Mouse (Mus musculus): Measurements from ENCODE around the gene Ppp1r21. TPM values are rescaled to one million over a fixed set of nuclear protein-coding genes. Genes with fewer than 3 reads are reported as not detected.

Gene Ppp1r21
- polyA plus RNA-seq, 1 experiment from 2014 or later, result 10.4 TPM

DNA sequence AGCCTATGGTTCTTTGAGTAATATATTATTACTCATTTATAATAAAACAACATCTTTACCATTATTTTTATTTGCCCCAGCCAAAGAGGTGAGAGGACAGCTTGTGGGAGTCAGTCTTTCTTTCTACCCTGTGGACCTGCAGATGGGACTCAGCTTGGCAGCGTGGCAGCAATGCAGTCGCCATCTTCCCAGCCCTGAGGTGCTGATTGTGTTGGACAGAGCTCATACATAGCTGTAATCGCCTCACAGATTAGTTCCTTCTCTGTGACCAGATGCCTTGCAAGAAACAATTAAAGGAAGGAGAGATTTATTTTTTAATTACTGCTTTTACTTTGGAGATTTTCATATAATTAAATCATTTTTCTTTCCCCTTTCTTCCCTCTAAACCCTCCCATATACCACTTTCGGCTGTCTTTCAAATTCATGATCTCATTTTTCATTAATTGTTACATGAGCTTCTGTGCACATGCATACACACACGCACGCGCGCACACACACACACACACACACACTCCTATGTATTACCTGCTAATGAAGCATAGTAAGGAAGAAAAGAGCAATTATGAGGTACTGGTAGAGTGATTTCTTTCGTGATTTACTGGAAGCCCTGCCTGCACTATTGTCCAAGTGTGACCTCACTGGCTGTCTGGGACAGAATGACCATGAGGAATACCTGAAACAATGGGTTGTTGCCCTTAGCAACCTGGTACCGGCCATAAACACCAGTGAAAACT lies 40.1 kb downstream of the Ppp1r21 start:
- Histone ChIP-seq H3K4me3 (ENCODE audit: low read depth, low read length) (no peak overlapping the region), H3K9ac (ENCODE audit: low read length) (no peak overlapping the region), H3K4me1 (replicated peaks; ENCODE audit: control insufficient read depth, insufficient read depth) (no peaks in the 10 kb centered on the region), H3K9me3 (ENCODE audit: control insufficient read depth, low read length) (no peaks in the 10 kb centered on the region), H3K27me3 (ENCODE audit: control insufficient read depth, insufficient read depth, low read length) (no peaks in the 10 kb centered on the region), H3K36me3 (ENCODE audit: control insufficient read depth, insufficient read depth, low read length) (peaks cover 28% of the 10 kb centered on the region), H3K27ac (replicated peaks) (no peak overlapping the region), H3K4me2 (replicated peaks; ENCODE audit: low read depth) (no peak overlapping the region)
- DNase-seq (ENCODE audit: low spot score) (no peak), ATAC-seq (ENCODE audit: low FRiP score, low TSS enrichment) (no peak)
- TF ChIP-seq CTCF (IDR thresholded peaks at IDR 0.05; ENCODE audit: low read depth), result no peak
- WGBS, result 89% methylated on average over 10 of the region's 10 CpGs

DNA sequence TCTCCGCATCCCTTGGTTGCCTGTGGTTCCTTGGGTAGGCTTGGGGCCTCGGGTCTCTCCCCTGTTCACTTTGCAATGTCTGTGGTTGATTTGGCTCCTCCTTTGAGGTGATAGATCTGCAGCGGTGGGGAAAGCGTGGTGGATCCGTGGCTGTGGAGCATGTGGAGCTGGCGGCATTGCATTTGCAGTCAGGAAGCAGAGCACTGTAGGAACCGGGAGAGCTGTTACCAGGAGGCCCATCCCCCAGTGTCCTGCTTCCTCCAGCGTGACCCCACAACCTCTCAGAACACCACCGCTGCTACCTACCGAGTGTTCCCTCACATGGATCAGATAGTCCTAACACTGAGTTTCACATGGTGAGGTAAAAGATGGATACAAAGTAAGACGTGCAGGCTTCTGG lies 40.9 kb downstream of the Ppp1r21 start:
- ATAC-seq (ENCODE audit: low FRiP score, low TSS enrichment) (no peak), DNase-seq (ENCODE audit: low spot score) (no peak)
- TF ChIP-seq CTCF (IDR thresholded peaks at IDR 0.05; ENCODE audit: low read depth), result no peak
- 86% methylated on average over 11 of the region's 11 CpGs for WGBS
- Histone ChIP-seq H3K4me3 (ENCODE audit: low read depth, low read length) (no peak overlapping the region), H3K4me1 (replicated peaks; ENCODE audit: control insufficient read depth, insufficient read depth) (no peaks in the 10 kb centered on the region), H3K36me3 (ENCODE audit: control insufficient read depth, insufficient read depth, low read length) (peaks cover 31% of the 10 kb centered on the region), H3K9ac (ENCODE audit: low read length) (no peak overlapping the region), H3K27me3 (ENCODE audit: control insufficient read depth, insufficient read depth, low read length) (no peaks in the 10 kb centered on the region), H3K27ac (replicated peaks) (no peak overlapping the region), H3K9me3 (ENCODE audit: control insufficient read depth, low read length) (no peaks in the 10 kb centered on the region), H3K4me2 (replicated peaks; ENCODE audit: low read depth) (no peak overlapping the region)

DNA sequence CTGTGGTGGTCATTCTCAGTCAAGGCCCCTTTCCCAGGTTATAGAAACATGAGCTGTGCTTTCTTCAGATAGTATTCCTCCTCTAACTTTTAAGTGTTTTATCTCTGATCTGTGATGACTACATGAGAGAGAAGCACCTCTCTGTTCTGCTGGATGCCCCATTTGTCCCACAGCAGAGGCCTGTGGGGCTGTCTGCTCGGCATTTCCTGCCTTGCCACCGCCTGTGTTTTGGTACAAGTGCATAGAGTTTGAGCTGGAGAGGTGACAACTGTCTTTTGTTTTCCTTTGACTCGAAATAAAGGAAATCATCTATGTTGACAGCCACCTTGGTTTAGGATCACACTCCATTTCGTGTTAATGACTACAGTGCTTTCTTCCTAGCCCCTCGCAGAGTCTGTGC lies 44.9 kb downstream of the Ppp1r21 start:
- Histone ChIP-seq H3K27me3 (ENCODE audit: control insufficient read depth, insufficient read depth, low read length) (no peaks in the 10 kb centered on the region), H3K27ac (replicated peaks) (no peak overlapping the region), H3K4me3 (ENCODE audit: low read depth, low read length) (no peak overlapping the region), H3K9me3 (ENCODE audit: control insufficient read depth, low read length) (no peaks in the 10 kb centered on the region), H3K4me2 (replicated peaks; ENCODE audit: low read depth) (no peak overlapping the region), H3K9ac (ENCODE audit: low read length) (no peak overlapping the region), H3K4me1 (replicated peaks; ENCODE audit: control insufficient read depth, insufficient read depth) (no peaks in the 10 kb centered on the region), H3K36me3 (ENCODE audit: control insufficient read depth, insufficient read depth, low read length) (peaks cover 28% of the 10 kb centered on the region)
- no peak for ATAC-seq (ENCODE audit: low FRiP score, low TSS enrichment)
- TF ChIP-seq EP300 (optimal IDR thresholded peaks at IDR 0.05) (no peak), CTCF (IDR thresholded peaks at IDR 0.05; ENCODE audit: low read depth) (no peak)
- DNase-seq (ENCODE audit: low spot score), result no peak
- WGBS, result 77% methylated on average over 5 of the region's 5 CpGs

GRCm38 (mm10) chr17:88578522-88579242 lies 48.8 kb downstream of the Ppp1r21 start:
- H3K9ac ChIP-seq (ENCODE audit: low read length), result no peak overlapping the region
- H3K4me2 ChIP-seq (replicated peaks; ENCODE audit: low read depth), result no peak overlapping the region
- WGBS, result 76% methylated on average over 20 of the region's 20 CpGs
- TF ChIP-seq CTCF (IDR thresholded peaks at IDR 0.05; ENCODE audit: low read depth) (no peak), EP300 (optimal IDR thresholded peaks at IDR 0.05) (no peak)
- H3K27ac ChIP-seq (replicated peaks), result no peak overlapping the region
- DNase-seq (ENCODE audit: low spot score) (no peak), ATAC-seq (ENCODE audit: low FRiP score, low TSS enrichment) (no peak)
- H3K27me3 ChIP-seq (ENCODE audit: control insufficient read depth, insufficient read depth, low read length), result no peaks in the 10 kb centered on the region
- no peaks in the 10 kb centered on the region for H3K9me3 ChIP-seq (ENCODE audit: control insufficient read depth, low read length)
- H3K4me1 ChIP-seq (replicated peaks; ENCODE audit: control insufficient read depth, insufficient read depth), result no peaks in the 10 kb centered on the region
- H3K36me3 ChIP-seq (ENCODE audit: control insufficient read depth, insufficient read depth, low read length), result peaks cover 18% of the 10 kb centered on the region
- no peak overlapping the region for H3K4me3 ChIP-seq (ENCODE audit: low read depth, low read length)

DNA sequence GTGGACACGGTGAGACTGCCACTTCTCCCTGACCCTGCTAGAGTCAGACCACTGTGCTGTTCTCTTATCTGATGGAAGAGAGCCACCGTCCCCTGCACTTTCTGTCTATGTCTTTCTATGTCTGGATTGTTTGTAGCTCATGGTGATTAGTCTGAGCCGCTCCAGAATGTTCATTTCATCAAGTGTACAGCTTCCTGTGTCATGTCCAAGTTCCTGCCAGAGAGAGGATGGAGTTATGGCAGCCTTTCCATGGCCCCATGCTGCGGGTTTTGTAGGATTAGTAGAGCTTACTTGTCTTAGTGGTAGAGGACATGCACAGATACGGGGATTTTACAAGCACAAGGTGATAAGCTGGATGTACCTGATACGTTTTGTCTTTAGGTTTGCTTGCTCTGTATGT lies 50.6 kb downstream of the Ppp1r21 start:
- peak; percentile 35; the same call in 1 of the 2 replicates for ATAC-seq (ENCODE audit: low FRiP score, low TSS enrichment)
- Histone ChIP-seq H3K27ac (replicated peaks) (peak overlapping the region; percentile 53), H3K4me2 (replicated peaks; ENCODE audit: low read depth) (no peak overlapping the region), H3K4me3 (ENCODE audit: low read depth, low read length) (no peak overlapping the region), H3K36me3 (ENCODE audit: control insufficient read depth, insufficient read depth, low read length) (peaks cover 14% of the 10 kb centered on the region), H3K9me3 (ENCODE audit: control insufficient read depth, low read length) (no peaks in the 10 kb centered on the region), H3K27me3 (ENCODE audit: control insufficient read depth, insufficient read depth, low read length) (no peaks in the 10 kb centered on the region), H3K4me1 (replicated peaks; ENCODE audit: control insufficient read depth, insufficient read depth) (no peaks in the 10 kb centered on the region), H3K9ac (ENCODE audit: low read length) (no peak overlapping the region)
- no peak for TF ChIP-seq EP300 (optimal IDR thresholded peaks at IDR 0.05)
- TF ChIP-seq CTCF (IDR thresholded peaks at IDR 0.05; ENCODE audit: low read depth), result no peak
- no peak for DNase-seq (ENCODE audit: low spot score)
- 43% methylated on average over 6 of the region's 6 CpGs for WGBS

DNA sequence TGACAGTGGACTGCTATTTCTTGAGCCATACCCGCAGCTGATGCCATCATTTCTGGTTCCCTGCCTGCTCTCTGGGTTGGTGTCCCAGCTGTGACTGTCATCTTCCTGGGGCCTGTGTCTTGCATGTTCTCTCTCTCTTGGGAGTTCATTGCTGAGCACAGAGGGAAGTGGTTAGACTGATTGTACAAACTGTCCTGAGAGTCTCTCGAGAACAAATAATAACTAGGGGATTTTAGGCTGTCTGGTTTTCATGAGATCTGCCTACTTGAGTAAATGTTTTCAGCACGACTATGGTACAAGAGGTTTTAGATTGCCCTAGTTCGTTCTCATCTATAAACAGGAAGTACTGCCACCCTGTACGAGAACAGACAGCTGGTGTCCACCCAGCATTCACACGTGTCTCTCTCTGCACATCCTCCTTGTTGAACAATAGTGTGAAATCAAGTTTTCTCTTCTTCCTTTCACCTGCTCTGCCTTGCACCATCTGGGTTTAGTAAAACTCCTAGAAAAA lies 51.6 kb downstream of the Ppp1r21 start:
- peak overlapping the region; percentile 45; the same call in 1 of the 2 replicates for H3K27ac ChIP-seq (replicated peaks)
- H3K4me3 ChIP-seq (ENCODE audit: low read depth, low read length), result no peak overlapping the region
- 36% methylated on average over 6 of the region's 6 CpGs for WGBS
- DNase-seq (ENCODE audit: low spot score), result no peak
- H3K27me3 ChIP-seq (ENCODE audit: control insufficient read depth, insufficient read depth, low read length), result no peaks in the 10 kb centered on the region
- no peak overlapping the region for H3K9ac ChIP-seq (ENCODE audit: low read length)
- peaks cover 15% of the 10 kb centered on the region for H3K36me3 ChIP-seq (ENCODE audit: control insufficient read depth, insufficient read depth, low read length)
- ATAC-seq (ENCODE audit: low FRiP score, low TSS enrichment), result peak; percentile 28; the same call in 1 of the 2 replicates
- H3K4me1 ChIP-seq (replicated peaks; ENCODE audit: control insufficient read depth, insufficient read depth), result no peaks in the 10 kb centered on the region
- no peak for TF ChIP-seq CTCF (IDR thresholded peaks at IDR 0.05; ENCODE audit: low read depth)
- no peaks in the 10 kb centered on the region for H3K9me3 ChIP-seq (ENCODE audit: control insufficient read depth, low read length)
- no peak overlapping the region for H3K4me2 ChIP-seq (replicated peaks; ENCODE audit: low read depth)
